Mouse (Mus musculus) erythroblast, adult 5-6 weeks (primary cell): Measurements from ENCODE around the gene Mmgt2. TPM values are rescaled to one million over a fixed set of nuclear protein-coding genes. Genes with fewer than 3 reads are reported as not detected.

Source experiments
- ATAC-seq: replicated peaks from 2 replicates; pipeline ENCODE4 v1.8.0; 2016; ENCODE audit warnings: moderate number of reproducible peaks, mild to moderate bottlenecking, moderate TSS enrichment, inconsistent platforms; ENCODE audit not compliant: poor library complexity, low FRiP score, severe bottlenecking
- total RNA-seq, 2 experiments: library from RNA; stranded (forward) in 1 of 2; stranded (reverse) in 1 of 2; fragments of 150-400 nt in 1 of 2; fragments of 200-764, 138-1000 nt in 1 of 2; gene quantifications; 2 replicates each; pipeline versions ENCODE4 v1.2.3 to v1.2.4; 2015 to 2017; ENCODE audit warnings: low replicate concordance in 2 of 2

Gene Mmgt2
- 1.3 and 1.5 TPM in 2 replicates for total RNA-seq (2015; ENCODE audit: low replicate concordance)
- total RNA-seq (2017; ENCODE audit: low replicate concordance): 2.8 TPM in 1 of 2 replicates, not detected in the other

DNA sequence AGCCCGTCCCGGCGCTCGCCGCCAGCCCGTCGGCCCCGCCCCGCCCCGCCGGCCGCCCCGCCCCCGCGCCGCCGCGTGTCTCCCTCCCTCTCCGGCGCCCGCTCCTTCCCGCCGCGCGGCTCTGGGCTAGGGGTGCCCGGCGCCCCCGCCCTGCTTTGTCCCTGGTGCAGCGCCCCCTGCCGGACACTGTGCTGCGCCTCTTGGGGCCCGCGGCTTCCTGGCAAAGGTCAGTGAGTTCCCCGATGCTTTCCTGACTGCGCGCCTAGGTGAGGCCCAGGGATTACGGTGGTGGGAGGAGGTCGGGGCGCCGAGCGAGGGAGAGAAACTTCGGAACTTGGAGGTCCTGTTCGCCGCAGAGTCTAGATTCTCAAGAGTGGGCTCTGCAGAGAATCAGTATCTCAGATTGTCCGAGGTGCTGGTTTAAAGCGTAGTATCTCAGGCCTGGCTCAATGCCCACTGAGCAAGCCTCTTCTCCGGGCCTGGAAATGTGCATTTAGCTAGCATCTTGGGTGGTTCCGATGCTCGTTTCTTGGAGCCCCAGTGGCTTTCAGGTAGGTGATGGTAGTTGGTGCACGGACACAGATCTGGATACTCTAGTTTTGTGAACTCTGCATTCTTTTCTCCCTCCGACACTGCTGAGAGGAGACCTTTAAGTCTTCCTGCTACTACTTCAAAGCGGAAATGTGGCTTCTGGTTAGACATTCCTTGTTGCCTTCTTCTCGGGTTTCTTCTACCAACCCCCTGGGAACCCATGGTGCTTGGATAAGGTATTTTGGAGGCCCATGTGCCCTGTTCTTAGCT, at the start of gene Mmgt2:
TSS of gene Mmgt2 (plus strand) at position 74 of the 801 bp plus-strand sequence.
- ATAC-seq: peak; percentile 53

DNA sequence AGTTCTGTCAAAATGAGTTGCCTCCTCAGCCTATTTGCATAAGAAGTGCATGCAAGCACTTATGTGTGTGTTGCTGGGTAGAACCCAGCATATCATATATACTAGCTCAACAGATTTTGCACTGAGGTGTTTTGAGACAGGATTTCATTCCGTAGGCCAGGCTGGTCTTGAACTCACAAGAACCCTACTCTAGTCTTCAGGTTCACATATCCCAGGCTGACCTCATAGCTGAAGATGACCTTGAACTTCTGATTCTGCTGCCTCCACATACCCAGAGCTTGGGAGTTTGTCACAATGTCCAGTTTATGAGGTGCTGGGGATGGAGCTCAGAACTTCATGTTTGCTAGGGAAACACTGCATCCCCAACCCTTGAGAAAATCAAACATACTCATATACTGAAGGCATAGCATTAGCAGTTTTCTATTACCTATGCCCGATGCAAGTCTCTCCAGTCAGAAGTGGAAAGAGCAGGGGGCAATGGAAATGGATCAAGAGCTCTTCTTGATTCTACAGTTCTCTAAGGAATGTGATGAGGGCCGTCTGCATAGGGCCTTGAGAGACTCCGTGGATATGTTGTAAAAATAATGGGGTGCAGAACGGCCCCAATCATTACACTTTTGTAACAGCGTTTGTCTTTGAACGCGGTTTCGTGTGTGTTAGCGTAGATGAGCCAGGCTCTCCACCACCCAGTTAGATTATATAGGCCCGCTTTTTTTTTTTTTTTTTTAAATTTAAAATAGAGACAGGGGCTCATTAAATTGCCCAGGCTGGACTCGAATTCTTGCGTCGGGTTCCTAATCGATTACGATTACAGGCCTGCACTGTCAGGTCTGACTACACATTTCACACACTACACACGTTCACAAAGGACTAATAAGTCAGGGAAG, 46.5 kb upstream of the Mmgt2 start:
- 0 out of 2 replicates have a peak, but pooled peaks have one; percentile 2 for ATAC-seq

DNA sequence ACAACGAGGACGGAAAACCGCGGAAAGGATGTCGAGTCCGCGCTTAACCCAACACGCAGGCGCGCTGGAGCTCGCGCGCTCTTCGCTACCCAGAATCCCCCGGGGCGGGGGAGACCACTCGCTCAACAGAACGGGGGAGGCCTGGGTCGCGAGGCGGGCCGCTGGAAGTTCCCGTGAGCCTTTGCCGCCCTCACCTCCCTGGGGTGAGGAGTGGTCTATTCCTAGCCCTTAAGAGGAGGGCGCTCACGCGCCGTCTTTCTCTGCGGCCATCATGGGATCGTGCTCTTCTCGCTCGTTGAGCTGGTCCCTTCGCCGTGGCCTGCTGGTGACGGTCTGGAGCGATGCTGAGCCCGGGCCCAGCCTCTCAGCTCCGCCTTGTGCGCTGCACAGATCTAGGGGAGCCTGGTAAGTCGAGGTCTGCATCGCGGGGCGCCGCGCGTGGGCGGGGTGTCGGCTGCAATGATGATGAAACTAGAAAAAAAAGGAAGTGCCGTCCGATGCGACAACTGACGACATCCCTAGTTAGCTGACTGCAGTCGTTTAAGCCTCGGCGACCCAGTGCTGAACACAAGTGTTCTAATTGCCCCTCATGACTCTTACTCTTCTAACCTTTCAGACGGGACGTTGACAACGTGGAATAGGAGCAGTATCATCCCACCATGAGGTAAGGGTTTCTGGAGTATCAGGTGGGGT, 45.7 kb upstream of the Mmgt2 start:
- ATAC-seq: peak; percentile 84

DNA sequence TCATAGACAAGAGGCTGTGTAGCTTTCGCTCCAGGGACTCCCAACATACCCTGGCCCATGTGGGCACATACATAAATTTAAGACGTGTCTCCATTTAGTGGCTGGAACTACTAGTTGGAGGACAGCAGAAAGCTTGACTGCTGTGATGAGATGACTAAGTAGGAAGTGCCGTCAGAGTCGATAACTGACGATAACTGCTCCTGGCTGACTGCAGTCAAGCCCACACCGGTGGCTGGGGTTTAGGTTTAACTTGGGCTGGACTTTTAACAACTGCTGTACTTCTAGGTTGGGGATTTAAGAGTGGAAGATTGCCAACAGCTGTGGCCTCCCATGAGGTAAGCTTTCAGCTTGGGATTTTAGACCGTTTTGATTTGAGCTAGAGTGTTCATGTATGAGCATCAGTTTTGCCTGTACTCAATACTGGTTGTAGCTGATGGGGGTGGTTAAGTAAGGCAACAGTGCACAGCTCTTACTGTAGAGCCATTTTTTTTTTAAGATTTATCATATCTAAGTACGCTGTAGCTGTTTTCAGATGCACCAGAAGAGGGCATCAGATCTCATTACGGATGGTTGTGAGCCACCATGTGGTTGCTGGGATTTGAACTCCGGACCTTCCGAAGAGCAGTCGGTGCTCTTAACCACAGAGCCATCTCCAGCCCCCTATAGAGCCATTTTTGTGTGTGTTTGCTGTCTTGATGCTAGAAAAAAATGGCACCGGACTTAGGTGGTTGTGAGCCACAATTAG, 45.0 kb upstream of the Mmgt2 start:
- peak; percentile 70 for ATAC-seq

DNA sequence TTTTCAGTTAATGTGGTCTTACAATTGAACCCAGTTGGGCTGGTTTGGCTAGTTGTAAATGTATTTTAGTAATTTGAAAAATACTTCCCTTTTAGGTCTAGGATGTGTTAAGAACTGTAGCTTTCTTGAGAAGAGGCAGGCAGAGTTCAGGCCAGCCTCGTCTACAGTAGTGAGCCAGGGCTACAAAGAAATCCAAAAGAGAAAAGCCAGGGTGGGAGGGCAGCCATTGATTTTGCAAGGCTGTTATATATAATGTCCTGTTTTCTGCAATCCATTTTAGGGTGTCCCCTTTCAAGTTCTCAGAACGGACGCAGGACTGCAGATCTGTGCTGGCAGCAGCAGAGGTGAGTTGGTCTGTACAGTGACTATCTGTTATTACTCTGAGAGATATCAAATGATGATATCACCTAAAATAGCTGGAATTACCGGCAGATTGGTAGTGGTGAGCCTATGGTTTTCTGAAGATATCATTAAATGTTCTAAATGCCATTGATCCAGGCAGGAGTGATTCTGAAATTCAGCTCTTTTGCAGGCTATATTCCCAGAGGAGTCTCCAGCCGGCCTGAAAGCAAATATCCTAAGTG, 44.2 kb upstream of the Mmgt2 start:
- ATAC-seq: no peak

DNA sequence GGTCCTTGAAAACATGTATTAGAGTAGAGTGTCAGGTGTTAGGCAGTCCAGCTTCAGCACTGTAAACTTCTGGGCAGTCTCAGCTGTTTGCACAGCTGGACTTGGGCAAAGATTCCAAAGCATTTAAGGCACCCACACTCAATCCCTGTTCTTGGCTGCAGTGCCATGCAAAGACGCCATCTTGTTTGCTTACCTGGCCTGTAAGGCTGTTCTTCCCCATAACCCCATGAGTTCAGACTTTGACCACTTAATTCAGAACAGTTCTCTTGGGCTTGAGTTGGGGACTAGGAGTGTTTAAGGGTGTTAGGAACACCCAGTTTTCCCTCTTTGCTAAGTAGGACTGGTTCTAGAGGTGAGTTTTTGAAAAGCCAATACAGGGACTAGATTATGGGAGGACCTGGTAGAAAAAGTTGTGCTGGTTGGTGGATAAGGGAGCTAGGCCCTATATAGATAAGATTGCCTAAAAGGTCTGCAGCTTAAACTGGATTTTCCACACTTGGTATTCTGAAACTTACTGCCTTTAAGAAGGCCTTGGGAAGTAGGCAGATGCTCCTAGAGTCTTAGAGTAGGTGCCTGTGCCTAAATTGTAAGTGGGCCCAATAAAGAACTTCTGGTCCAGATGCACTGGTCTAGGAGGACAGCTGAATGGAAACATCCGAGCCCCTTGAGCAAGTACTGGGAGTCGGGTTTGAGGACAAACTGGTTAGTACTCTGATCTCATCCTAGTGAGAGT, 43.4 kb upstream of the Mmgt2 start:
- no peak for ATAC-seq

DNA sequence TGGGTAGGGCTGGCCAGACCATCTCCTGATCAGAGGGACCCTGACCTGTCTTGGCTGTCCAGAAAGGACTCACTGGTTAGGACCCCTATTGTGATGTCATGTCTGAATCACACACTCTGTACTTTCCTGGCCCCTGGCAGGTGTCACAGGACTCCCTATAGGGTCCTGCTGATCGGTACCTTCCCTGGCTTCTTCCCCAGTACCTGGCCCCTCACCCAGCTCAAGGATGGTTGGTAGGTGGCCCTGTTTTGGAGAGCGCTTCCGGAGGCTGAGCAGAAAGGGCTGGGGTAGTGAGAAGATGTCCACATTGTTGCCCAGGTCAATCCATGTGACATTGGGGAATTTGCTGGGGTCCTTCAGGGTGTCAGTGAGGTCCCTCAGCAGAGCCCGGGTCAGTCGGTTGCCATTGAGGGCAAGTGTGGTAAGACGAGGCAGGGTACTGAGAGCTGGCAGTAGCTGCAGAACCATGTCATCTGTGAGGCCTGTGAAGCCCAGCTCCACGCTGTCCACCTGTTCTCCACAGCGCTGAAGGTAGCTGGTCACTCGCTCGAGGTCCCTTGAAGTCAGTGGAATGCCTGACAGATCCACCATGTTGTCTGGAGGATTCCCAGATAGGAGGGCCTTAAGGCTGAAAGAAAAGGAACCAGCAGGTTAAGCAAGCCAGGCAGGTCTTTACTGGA, 42.7 kb upstream of the Mmgt2 start:
- no peak for ATAC-seq

DNA sequence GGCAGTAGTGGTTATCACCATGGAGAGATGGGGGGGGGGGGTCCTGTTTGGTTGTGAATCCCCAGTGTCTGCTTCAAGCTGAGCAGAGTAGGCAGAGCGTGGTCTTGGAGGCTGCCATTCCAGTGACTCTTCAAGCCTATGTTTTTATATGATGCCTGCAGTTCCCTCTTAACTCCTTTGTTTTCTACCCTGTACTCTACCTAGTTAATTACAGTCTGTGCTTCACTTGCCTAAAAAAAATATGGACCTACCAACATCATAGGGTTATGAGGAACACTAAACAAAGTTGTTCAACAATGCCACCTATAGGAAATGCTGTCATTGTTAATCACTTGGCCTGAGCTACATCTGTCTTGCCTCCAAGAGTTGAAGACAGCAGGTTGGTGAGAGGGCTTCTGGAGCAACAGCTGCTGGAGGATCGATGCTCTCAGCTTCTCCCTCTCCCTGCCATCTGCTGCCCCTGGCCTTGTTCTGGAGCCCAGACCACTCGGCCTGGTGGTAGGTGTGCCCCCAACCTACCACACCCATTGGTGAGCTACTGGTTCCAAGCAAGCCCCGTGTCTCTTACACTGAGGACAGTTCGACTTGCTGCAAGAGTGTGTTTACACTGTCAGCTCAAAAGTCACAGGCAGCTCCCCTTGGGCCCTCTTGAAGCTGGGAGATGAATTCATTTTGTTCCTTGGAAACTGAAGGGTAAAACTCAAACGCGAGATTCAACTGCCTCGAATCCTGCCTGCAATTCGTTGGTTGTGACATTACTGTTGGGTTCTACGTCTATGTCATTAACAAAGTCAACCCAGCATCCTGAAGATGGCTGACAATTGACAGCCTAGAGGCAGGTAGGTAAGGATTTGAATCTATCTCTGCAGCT, 41.9 kb upstream of the Mmgt2 start:
- no peak for ATAC-seq

DNA sequence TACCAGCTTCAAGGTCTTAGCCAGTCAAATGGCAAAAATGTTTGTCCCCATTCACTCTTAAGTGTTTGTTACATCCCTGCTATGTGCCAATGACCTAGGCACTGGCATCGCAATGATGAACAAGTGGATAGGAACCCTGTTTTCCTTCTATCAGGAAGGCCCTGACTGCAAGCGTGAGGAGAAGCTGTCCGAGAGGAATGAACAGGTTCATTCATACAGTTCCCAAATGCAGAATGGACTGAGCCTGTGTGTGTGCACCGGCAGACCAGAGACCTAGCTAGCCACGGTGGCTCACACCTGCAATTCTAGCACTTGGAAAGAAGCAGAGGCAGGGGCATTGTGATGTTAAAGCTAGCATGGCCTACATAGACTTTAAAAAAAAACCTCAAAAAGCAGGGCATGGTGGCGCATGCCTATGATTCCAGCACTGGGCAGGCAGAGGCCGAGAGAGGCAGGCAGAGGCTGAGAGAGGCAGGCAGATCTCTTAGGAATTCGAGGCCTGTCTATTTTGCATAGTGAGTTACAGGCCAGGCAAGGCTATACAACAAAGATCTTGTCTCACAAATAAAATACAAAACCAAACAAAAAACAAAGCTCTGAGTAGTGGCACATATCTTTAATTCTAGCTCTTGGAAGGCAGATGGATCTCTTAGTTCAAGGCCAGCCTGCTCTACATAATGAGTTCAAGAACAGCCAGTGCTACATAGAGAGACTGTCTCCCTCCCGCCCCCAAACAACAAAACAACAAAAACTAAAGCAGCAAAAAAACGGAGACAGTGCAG, 41.1 kb upstream of the Mmgt2 start:
- ATAC-seq: no peak

DNA sequence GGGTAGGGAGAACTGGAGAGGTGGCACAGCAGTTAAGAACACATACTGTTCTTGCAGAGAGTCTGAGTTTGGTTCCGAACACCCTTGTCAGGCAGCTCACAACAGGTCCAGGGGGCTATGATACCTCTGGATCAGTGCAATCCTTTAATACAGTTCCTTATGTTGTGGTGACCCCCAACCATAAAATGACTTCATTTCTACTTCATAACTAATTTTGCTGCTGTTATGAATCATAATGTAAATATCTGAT, 40.6 kb upstream of the Mmgt2 start:
- ATAC-seq: no peak

DNA sequence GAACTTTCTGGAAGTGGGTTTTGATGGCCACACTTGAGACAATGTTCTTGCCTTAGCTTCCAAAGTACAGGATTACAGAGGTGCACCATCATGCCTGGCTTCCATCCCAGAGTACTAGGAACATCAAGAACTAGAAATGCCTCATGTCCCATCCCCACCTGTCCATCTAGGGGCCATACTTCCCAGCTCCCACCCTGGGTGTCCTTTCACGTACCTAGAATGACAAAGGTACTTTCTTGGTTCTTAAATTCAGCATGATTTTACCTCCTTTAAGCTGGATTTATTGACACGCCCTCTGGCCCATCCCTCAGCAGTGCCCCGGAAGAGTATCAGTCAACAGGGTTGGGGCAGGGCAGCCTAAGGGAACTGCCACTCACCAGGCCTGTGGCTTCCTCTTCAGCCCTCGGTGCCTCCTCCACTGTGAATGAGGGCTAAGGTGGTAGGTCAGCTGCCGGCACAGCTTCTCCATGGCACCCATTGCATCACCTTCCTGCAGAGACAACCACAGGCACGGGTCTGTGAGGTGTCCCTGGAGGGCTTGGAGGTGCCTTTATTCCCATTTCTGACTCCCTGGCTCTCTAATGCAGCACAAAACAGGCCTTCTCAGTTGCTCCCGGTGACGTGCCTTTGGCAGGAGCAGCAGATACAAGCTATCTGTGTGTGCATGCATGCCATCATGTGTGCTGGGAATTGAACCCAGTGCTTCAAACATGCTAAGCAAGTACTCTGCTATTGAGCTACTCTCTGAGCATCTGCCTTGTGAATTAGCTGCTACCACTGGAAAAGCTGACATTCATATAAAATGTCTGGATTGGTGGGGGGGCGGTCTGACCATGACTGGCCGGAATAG, 39.4 kb upstream of the Mmgt2 start:
- no peak for ATAC-seq

DNA sequence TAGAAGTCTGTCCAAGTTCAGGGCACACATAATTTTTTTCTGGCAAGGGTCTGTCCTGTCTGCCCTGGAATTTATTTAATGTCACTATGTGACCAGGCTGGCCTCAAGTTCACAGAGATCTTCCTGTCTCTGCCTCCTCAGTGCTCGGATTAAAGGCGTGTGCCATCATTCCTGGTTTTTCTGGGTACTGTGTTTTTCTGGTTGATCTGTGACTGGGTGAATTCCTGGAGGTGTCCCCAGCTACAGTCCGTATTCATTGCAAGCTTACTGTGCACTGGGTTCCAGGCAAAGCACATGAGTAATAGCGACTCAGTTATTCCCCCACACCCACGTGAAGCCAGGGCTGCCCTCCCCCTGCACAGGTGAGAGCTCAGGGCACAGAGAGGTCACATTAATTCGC, 38.2 kb upstream of the Mmgt2 start:
- no peak for ATAC-seq

DNA sequence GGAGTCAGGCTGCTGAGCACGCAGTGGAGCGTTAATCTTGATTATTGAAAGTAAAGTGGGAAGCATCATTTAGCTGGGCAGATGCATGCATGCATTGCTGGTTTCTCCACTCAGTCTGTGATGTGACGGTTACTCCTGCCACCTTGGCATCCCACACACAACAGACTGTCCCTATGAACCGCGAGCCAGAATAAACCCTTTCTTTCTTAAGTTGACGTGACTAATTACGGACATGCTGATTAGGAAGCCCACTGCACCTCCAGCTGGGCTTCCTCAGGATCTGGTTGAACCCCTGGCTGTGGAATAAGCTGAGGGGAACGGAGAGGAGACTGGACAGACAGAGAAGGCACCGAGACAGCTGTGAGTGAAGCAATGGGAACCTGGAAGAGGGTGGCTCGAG, 35.9 kb upstream of the Mmgt2 start:
- no peak for ATAC-seq

DNA sequence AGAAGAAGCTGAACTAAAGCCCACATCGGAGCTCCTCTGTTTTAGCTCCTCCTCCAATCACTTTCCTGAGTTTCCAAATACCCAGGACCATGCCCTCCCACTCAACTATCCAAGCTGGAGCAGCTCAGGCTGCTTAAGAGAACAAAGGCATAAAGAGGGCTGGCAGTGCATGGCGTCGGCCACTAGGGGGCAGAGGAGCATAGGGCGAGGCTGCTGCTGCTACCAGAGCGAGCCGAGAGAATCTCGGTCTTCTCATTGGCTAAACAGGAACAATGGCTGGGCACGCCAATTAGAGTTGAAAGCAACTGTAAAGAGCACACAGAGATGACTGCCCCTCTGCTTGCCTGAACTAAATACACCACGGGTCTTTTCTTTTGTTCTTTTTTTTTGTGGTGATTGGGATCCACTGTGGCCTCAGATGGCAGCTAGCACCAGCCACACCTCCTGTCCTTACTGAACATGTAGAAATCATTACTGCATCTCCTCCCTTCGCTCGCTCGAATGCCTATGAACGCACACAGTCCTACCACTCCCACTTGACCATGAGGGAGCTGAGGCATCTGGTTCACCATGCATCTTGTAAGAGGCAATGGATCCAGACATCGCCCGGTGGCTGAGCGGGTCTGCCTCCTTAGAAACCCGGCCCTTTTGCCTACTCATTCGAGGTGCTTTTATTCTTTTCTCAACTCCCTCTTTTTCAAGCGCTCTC, 34.7 kb upstream of the Mmgt2 start:
- ATAC-seq: peak; percentile 92

DNA sequence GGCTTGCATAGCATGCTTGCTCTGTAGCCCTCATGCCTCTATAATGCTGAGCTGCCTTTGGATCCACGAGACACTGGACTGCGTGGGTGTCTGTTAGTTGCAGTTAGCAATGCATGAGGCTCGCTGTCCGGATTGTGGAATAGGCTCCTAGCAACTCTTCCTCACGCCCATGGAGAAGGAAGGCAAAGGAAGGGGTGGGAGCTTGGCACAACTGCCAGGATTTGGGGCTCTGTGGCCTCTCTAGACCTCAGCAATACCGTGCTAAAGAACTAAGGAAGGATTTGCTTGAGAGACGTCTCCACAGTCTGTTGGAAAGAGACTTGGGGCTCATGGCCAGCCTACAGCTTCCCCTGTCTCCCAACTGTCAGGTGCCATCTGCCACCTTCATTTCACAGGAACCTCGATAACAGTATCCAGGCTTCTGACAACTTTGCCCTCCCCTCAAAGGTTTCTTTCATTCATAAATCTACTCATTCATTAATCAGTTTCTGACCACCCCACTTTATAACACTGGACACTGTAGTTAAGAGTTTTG, 33.5 kb upstream of the Mmgt2 start:
- ATAC-seq: no peak
